Mouse (Mus musculus) T-cell, adult 2 months (primary cell): Measurements from ENCODE around the gene Olfr1263.

ENCODE experiments used
- DNase-seq: peaks from one replicate; pipeline ENCODE4 v3.0.0; 2022; ENCODE audit warnings: low spot score

Gene Olfr1263

GRCm38 (mm10) chr2:90011831-90012230 lies at the start of gene Olfr1263:
TSS of gene Olfr1263 (plus strand) at chr2:90012131.
- DNase-seq = no peak

- DNase-seq = no peak
Observed at GRCm38 (mm10) chr2:89974184-89974583, 37.7 kb upstream of the Olfr1263 start, which contains the start of gene Olfr1260. TSS of gene Olfr1260 (plus strand) at chr2:89974340.

GRCm38 (mm10) chr2:89977709-89978108 lies 34.2 kb upstream of the Olfr1263 start:
- no peak for DNase-seq

- no peak for DNase-seq
Observed at GRCm38 (mm10) chr2:89990921-89991320, 21.0 kb upstream of the Olfr1263 start, which contains the start of gene Olfr1261. TSS of gene Olfr1261 (plus strand) at chr2:89991221.

- DNase-seq = no peak
Observed at GRCm38 (mm10) chr2:89999845-90000244, 12.1 kb upstream of the Olfr1263 start, which contains the start of gene Olfr1262. TSS of gene Olfr1262 (plus strand) at chr2:90000145.

GRCm38 (mm10) chr2:90025477-90025876 lies 13.5 kb downstream of the Olfr1263 start, which contains the start of gene Olfr1264:
TSS of gene Olfr1264 (minus strand) at chr2:90025577.
- DNase-seq = no peak

GRCm38 (mm10) chr2:90035037-90035436 lies 23.1 kb downstream of the Olfr1263 start, which contains the start of gene Olfr1265:
TSS of gene Olfr1265 (plus strand) at chr2:90035337.
- DNase-seq = no peak

- DNase-seq = no peak
Observed at GRCm38 (mm10) chr2:90063494-90063893, 51.6 kb downstream of the Olfr1263 start, which contains the start of gene Olfr140. TSS of gene Olfr140 (minus strand) at chr2:90063594.
